Mouse (Mus musculus) limb, embryonic 12.5 days (tissue): Measurements from ENCODE around the gene Wdr70. TPM values are rescaled to one million over a fixed set of nuclear protein-coding genes. Genes with fewer than 3 reads are reported as not detected.

Experiments
- ATAC-seq: fragments of 200-750 bp; cut with Nextera tagmentation; 2 replicates; pipeline ENCODE4 v1.8.0; 2017; ENCODE audit warnings: low read depth, moderate TSS enrichment; ENCODE audit not compliant: insufficient number of reproducible peaks, insufficient read depth, low FRiP score, low TSS enrichment
- H3K27ac ChIP-seq: fragments of 300-500 bp; sonication (generic); 2 replicates; pipeline ENCODE4 v1.5.1; 2016; ENCODE audit warnings: mild to moderate bottlenecking, moderate library complexity
- H3K27me3 ChIP-seq: fragments of 300-500 bp; sonication (generic); 2 replicates; pipeline ENCODE4 v1.6.1; 2016; ENCODE audit warnings: mild to moderate bottlenecking, moderate library complexity
- H3K36me3 ChIP-seq: fragments of 300-500 bp; sonication (generic); 2 replicates; pipeline ENCODE4 v1.6.1; 2016; ENCODE audit warnings: mild to moderate bottlenecking, moderate library complexity
- H3K4me1 ChIP-seq: fragments of 300-500 bp; sonication (generic); replicated peaks from 2 replicates; pipeline ENCODE4 v1.6.1; 2016
- H3K4me2 ChIP-seq: fragments of 300-500 bp; sonication (generic); 2 replicates; pipeline ENCODE4 v1.6.1; 2016; ENCODE audit warnings: mild to moderate bottlenecking, moderate library complexity
- H3K4me3 ChIP-seq: fragments of 300-500 bp; sonication (generic); replicated peaks from 2 replicates; pipeline ENCODE4 v1.5.1; 2016; ENCODE audit warnings: mild to moderate bottlenecking
- H3K9ac ChIP-seq: fragments of 300-500 bp; sonication (generic); replicated peaks from 2 replicates; pipeline ENCODE4 v1.6.1; 2016; ENCODE audit warnings: mild to moderate bottlenecking, moderate library complexity
- H3K9me3 ChIP-seq: fragments of 300-500 bp; sonication (generic); 2 replicates; pipeline ENCODE4 v1.6.1; 2016; ENCODE audit warnings: mild to moderate bottlenecking, moderate library complexity
- WGBS: fragments of 180-500 bp; shearing (Covaris S2); methylation state at CpG from one replicate; pipeline ENCODE4 v1.1.7; 2016; 5-methylcytosine and 5-hydroxymethylcytosine counted together
- polyA plus RNA-seq: library from polyadenylated mRNA; unstranded; fragments of >200 nt; fragmentation: Nextera tagmentation; extraction: Ambion mirVana; gene quantifications from 2 replicates; pipeline ENCODE4 v1.2.1, GENCODE M21; 2016

The Wdr70 gene
- polyA plus RNA-seq, 1 experiment from 2014 or later: 62.2 TPM

DNA sequence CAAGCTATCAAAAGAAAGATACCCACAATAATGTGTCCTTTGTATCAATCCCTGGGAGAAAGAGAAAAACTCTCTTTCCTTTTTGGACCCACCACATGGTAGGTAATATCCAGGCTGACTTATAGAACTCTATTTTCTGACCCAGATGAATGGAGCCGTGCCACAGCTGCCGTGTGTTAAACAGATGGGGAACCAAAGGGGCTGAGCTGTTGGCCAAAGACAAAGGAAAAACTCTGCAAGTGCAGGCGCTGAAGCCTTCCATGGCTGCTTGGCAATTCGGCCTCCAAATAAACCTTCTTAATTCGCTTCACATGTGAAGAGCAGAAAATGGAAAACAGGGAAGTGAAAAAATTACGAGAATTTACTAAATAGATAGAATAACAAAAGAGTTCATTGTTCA, 112.7 kb downstream of the Wdr70 start:
- peak overlapping the region; percentile 50; the same call in 1 of the 2 replicates for H3K27ac ChIP-seq
- no peak overlapping the region for H3K9ac ChIP-seq
- H3K4me1 ChIP-seq: peaks cover 5% of the 10 kb centered on the region; the same call in 1 of the 2 replicates
- H3K9me3 ChIP-seq: no peaks in the 10 kb centered on the region
- H3K36me3 ChIP-seq: no peaks in the 10 kb centered on the region
- H3K27me3 ChIP-seq: no peaks in the 10 kb centered on the region
- no peak overlapping the region for H3K4me2 ChIP-seq
- 52% methylated on average over 6 of the region's 6 CpGs for WGBS
- ATAC-seq: no peak
- no peak overlapping the region for H3K4me3 ChIP-seq

DNA sequence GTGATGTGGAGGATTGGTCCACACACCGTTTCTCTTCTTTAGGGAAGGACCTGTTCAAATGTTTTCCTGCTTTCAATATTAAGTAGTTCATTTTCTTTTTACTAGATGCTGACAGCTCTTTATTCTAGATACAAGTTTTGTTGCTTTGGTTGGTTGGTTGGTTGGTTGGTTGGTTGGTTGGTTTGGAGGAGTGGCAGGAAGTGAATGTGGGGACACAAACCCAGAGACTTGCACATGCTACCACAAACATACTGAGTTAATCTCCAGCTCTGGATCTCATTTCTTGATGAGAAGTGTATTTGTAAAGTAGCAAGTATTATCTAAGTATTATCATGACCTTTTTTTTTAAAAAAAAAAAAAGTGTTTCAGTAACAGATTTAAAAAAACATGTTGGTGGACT, 120.4 kb downstream of the Wdr70 start:
- Histone ChIP-seq H3K4me3 (no peak overlapping the region), H3K27ac (no peak overlapping the region), H3K4me2 (no peak overlapping the region), H3K9me3 (peaks cover 3% of the 10 kb centered on the region; the same call in 1 of the 2 replicates), H3K4me1 (no peaks in the 10 kb centered on the region), H3K9ac (no peak overlapping the region), H3K36me3 (peaks cover 7% of the 10 kb centered on the region; the same call in 1 of the 2 replicates), H3K27me3 (no peaks in the 10 kb centered on the region)
- 88% methylated on average over 1 of the region's 1 CpGs for WGBS
- no peak for ATAC-seq

DNA sequence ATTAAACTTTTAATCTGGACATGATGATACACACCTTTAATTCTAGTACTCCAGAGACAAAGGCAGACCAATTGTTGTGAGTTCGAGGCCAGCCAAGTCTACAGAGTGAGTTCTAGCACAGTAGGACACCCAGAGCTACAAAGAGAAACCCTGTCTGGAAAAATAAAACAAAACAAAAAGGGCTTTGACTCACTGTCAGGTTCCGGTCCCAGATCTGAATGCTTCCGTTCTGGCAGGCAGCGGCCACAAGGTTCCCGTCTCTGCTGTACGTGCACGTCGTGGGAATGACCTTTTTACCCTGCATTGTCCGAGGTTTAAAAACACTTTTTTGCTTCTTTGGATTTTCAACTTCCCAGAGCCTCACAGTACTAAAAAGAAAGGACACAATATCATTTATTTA, 122.2 kb downstream of the Wdr70 start:
- Histone ChIP-seq H3K36me3 (peaks cover 7% of the 10 kb centered on the region; the same call in 1 of the 2 replicates), H3K27ac (no peak overlapping the region), H3K4me2 (no peak overlapping the region), H3K9me3 (peaks cover 3% of the 10 kb centered on the region; the same call in 1 of the 2 replicates), H3K4me1 (no peaks in the 10 kb centered on the region), H3K9ac (no peak overlapping the region), H3K4me3 (no peak overlapping the region), H3K27me3 (no peaks in the 10 kb centered on the region)
- WGBS: 85% methylated on average over 9 of the region's 9 CpGs
- no peak for ATAC-seq

DNA sequence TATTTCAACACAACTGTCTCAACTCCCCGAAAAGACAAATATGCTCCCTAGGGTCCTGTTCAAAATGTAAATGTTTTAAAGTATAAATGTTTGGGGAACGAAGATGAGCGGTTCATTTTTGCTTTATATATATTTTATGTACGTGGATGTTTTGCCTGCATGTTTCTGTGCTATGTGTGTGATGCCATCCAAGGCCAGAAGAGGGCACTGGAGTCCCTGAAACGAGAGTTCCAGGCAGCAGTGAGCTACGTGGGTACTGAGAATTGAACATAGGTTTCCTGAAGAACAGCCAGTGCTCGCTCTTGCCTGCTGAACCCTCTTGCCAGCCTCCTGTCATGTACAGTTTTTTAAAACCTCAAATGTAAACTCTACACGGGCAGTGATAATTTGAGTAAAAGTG, 124.6 kb downstream of the Wdr70 start:
- WGBS: 83% methylated on average over 8 of the region's 8 CpGs
- Histone ChIP-seq H3K27me3 (no peaks in the 10 kb centered on the region), H3K9ac (no peak overlapping the region), H3K4me2 (no peak overlapping the region), H3K9me3 (peaks cover 3% of the 10 kb centered on the region; the same call in 1 of the 2 replicates), H3K27ac (no peak overlapping the region), H3K4me1 (no peaks in the 10 kb centered on the region), H3K36me3 (peaks cover 7% of the 10 kb centered on the region; the same call in 1 of the 2 replicates), H3K4me3 (no peak overlapping the region)
- ATAC-seq: no peak

DNA sequence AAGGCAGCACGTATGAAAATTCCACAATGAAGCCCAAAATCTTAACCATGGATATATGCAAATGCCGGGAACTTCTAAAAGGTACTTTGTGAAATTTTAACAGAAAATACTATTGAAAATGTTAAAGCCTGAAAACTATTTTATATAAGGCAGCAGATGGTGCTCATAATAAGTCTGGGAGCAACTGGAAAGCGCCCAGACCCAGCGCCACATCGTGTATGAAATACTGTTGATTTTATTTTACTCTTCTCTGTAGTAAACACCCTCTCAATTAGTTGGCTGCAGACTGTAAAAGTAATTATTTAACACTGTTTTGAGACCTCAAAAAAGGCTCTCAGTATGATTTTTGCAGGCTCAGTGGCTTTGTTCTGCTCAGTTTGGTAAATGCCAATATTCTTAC, 126.5 kb downstream of the Wdr70 start:
- H3K9me3 ChIP-seq: peaks cover 3% of the 10 kb centered on the region; the same call in 1 of the 2 replicates
- H3K4me3 ChIP-seq: no peak overlapping the region
- H3K27me3 ChIP-seq: no peaks in the 10 kb centered on the region
- no peak for ATAC-seq
- no peak overlapping the region for H3K27ac ChIP-seq
- no peak overlapping the region for H3K4me2 ChIP-seq
- WGBS: 89% methylated on average over 5 of the region's 5 CpGs
- H3K36me3 ChIP-seq: peaks cover 7% of the 10 kb centered on the region; the same call in 1 of the 2 replicates
- no peak overlapping the region for H3K9ac ChIP-seq
- no peaks in the 10 kb centered on the region for H3K4me1 ChIP-seq

DNA sequence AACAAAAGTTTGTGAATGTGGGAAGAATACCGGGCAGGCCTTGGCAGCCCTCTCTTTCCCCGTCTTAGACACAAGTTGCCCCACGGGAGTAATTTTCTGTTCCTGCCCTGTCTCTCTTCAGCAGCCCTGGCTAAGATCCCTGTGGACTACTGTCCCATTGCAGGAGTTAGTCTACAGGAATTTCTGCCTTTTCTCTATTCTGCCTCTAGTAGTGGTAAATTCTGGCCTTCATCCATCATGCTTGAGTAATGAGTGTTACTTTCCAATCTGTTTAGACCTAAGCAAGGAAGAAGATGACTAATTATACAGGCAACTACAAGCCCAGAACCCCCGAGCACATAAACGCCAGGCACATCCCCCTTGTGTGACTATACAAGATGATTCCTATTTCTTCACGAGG, 136.2 kb downstream of the Wdr70 start:
- ATAC-seq: no peak
- no peak overlapping the region for H3K9ac ChIP-seq
- H3K9me3 ChIP-seq: no peaks in the 10 kb centered on the region
- no peak overlapping the region for H3K4me2 ChIP-seq
- no peak overlapping the region for H3K27ac ChIP-seq
- H3K4me1 ChIP-seq: no peaks in the 10 kb centered on the region
- no peak overlapping the region for H3K4me3 ChIP-seq
- WGBS: 83% methylated on average over 6 of the region's 6 CpGs
- no peaks in the 10 kb centered on the region for H3K36me3 ChIP-seq
- H3K27me3 ChIP-seq: no peaks in the 10 kb centered on the region

DNA sequence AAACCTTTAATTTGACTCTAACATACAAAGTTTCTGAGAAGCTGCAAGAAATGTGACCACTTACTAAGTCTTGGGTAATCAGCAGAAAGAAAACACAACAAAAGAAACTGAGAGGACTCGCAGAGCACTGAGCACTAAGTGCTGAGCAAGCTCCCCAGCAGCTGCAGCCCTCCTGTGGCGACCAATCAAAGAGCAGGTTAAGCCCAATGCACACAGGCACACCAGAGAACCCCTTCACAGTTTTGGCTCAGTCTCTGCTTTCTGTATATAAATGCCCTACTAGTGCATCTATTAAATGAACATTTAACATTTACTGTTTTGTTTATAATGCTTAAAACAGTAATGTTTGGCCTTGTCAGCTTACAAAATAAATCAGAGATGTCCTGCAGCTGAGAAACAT, 137.5 kb downstream of the Wdr70 start:
- Histone ChIP-seq H3K9ac (no peak overlapping the region), H3K27ac (no peak overlapping the region), H3K27me3 (no peaks in the 10 kb centered on the region), H3K4me2 (no peak overlapping the region), H3K4me1 (no peaks in the 10 kb centered on the region), H3K9me3 (no peaks in the 10 kb centered on the region), H3K4me3 (no peak overlapping the region), H3K36me3 (no peaks in the 10 kb centered on the region)
- 52% methylated on average over 2 of the region's 2 CpGs for WGBS
- no peak for ATAC-seq

DNA sequence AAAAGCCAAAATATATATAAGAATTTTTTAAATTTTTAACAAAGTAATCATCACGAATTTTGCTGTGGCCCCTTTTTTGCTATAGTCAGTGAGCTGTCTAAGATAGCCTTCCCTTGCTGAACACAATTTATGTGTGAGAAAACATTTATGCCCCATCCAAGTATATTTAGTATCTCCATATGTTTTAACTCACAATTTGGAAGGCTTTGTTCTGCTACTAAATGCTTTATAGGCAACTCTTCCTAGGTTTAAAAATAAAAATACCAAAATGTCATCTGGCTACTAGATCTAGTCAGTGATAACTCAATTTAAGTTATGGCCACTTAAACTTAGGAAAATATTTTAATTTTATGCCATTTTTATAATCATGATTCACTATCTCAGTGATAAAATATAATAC, 142.1 kb downstream of the Wdr70 start:
- Histone ChIP-seq H3K4me2 (no peak overlapping the region), H3K9me3 (no peaks in the 10 kb centered on the region), H3K36me3 (no peaks in the 10 kb centered on the region), H3K27ac (no peak overlapping the region), H3K9ac (no peak overlapping the region), H3K4me1 (no peaks in the 10 kb centered on the region), H3K4me3 (no peak overlapping the region), H3K27me3 (no peaks in the 10 kb centered on the region)
- no peak for ATAC-seq
- WGBS: 74% methylated on average over 1 of the region's 1 CpGs

DNA sequence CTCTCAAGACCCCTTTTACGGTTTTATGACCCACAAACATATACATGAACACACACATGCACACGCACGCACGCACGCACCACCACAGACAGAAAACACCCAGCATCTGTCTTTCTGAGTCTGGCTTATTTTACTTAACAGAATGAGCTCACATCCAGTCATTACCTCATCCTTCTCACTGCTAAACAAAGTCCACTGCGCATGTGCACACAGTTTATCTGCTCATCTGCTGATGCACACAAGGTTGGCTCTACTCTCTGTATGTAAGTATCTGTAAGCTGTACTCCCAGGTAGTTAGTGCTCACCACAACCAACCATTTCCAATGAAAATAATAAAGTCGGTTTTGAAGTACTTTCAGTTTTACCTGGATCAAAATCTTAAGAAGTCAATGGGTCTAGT, 148.4 kb downstream of the Wdr70 start:
- ATAC-seq: no peak
- no peaks in the 10 kb centered on the region for H3K27me3 ChIP-seq
- no peak overlapping the region for H3K27ac ChIP-seq
- no peak overlapping the region for H3K4me3 ChIP-seq
- no peaks in the 10 kb centered on the region for H3K4me1 ChIP-seq
- no peaks in the 10 kb centered on the region for H3K36me3 ChIP-seq
- 96% methylated on average over 7 of the region's 7 CpGs for WGBS
- no peak overlapping the region for H3K4me2 ChIP-seq
- no peak overlapping the region for H3K9ac ChIP-seq
- H3K9me3 ChIP-seq: no peaks in the 10 kb centered on the region

DNA sequence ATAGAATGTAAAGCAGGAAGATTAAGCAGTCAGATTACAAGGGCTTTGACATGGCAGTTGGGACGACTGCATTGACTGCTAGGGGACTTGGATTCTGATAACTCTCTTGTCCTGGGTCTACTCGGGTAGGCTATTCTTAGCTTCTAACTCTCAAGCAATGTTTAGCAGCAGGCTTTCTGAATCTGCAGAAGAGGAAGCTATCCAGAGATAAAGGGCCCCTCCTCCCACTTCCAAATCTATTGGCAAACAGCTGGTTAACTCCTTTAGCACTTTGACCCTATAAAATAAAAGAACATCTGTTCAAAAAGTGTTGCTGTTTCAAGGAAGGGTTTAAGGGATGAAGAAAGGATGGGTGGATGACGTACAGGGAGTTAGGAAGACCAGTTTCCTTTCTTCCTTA, 157.3 kb downstream of the Wdr70 start:
- H3K27ac ChIP-seq: no peak overlapping the region
- no peaks in the 10 kb centered on the region for H3K4me1 ChIP-seq
- no peaks in the 10 kb centered on the region for H3K9me3 ChIP-seq
- H3K36me3 ChIP-seq: no peaks in the 10 kb centered on the region
- no peak overlapping the region for H3K4me3 ChIP-seq
- H3K9ac ChIP-seq: no peak overlapping the region
- H3K27me3 ChIP-seq: no peaks in the 10 kb centered on the region
- no peak overlapping the region for H3K4me2 ChIP-seq
- ATAC-seq: no peak
- 51% methylated on average over 3 of the region's 3 CpGs for WGBS

DNA sequence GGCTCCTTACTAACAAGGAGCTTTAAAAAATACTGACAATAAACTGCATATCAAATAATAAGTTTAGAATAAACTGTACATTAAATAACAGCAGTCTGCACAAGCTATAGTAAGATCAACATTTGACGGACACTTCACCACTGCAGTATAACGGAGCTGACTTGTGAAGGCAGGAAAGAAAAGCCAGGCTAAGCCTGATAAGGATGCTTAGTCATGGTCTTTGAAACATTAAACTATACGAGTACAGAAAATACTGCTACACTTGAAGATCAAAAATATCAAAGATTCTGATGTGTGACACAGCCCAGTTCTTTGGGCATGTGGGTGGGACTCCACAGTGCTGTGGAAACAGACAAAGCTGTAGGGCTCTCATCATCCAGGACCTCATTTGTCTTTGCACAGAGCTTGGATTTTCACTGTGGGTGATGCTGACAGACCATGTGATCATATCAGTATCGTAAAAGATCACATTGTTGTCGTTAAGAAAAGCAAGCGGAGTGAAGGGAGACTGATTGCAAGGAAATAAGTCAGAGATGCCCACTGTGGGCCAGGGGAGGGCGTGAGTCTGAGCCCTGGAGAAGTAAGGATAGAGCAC, 163.3 kb downstream of the Wdr70 start:
- Histone ChIP-seq H3K27ac (no peak overlapping the region), H3K4me1 (peaks cover 15% of the 10 kb centered on the region), H3K36me3 (no peaks in the 10 kb centered on the region), H3K9ac (no peak overlapping the region), H3K27me3 (peaks cover 4% of the 10 kb centered on the region), H3K4me3 (no peak overlapping the region), H3K9me3 (no peaks in the 10 kb centered on the region), H3K4me2 (no peak overlapping the region)
- WGBS: 76% methylated on average over 7 of the region's 7 CpGs
- ATAC-seq: no peak

DNA sequence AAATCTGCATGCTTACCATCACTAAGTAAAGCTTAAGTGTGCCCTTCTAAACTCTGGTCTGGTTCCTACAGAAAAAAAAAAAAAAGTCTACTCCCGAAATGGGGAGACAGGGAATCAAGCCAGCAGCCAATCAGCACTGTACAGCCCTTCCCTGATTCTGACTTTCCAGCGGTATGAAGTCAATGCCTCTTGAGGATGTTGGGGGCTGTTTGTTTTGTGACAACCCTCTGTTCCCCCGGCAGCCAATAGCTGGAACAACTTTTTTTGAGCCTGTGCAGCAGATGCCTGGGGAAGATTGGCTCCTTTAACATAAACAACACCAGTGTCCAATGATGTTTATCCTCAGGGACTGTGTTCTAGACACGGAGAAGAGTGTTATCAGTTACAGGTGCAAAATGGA, 164.4 kb downstream of the Wdr70 start:
- Histone ChIP-seq H3K9ac (no peak overlapping the region), H3K9me3 (no peaks in the 10 kb centered on the region), H3K4me2 (peak overlapping the region; percentile 43), H3K36me3 (no peaks in the 10 kb centered on the region), H3K27me3 (peaks cover 4% of the 10 kb centered on the region), H3K4me1 (peaks cover 15% of the 10 kb centered on the region), H3K27ac (no peak overlapping the region), H3K4me3 (no peak overlapping the region)
- ATAC-seq: no peak
- WGBS: 40% methylated on average over 4 of the region's 4 CpGs
